Mouse (Mus musculus): ENCODE results near the gene H60c. TPM values are rescaled to one million over a fixed set of nuclear protein-coding genes. Genes with fewer than 3 reads are reported as not detected.

Gene H60c
- polyA plus RNA-seq (2015; fragmentation: Nextera tagmentation; extraction: Ambion mirVana) = 1.4 TPM in 1 of 2 replicates, not detected in the other

DNA sequence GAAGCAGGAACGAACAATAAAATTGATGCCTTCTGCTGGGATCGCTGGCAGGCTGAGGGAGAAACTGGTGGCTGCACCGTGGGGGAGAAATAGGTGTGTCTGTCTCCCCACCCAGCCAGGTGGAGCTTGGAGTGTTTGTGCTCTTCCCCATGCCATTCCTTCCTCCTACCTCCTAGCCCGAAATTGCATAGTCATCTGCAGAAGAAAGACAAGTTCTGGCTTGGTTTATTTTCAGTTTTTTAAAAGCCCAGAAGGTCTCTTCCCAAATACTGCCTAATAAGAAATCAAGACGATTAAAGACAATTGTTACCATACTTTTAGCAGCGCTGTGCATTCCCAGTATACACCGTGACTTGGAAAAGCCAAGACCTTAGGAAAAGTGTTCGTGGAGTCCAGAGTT, at the start of gene H60c:
TSS of gene H60c (minus strand) at position 101 of the 400 bp plus-strand sequence.

Other genes with a start within 250 kb of the H60c start
- 113 TPM in 2 replicates for gene Ppp1r14c, start 98.3 kb upstream of the H60c start, polyA plus RNA-seq (2015; fragmentation: Nextera tagmentation; extraction: Ambion mirVana)